Mouse (Mus musculus) limb, embryonic 13.5 days (tissue): Measurements from ENCODE around the gene Map3k20. TPM values are rescaled to one million over a fixed set of nuclear protein-coding genes. Genes with fewer than 3 reads are reported as not detected.

Experiments
- ATAC-seq: fragments of 200-750 bp; cut with Nextera tagmentation; 2 replicates; pipeline ENCODE4 v1.8.0; 2017; ENCODE audit warnings: low read depth, moderate number of reproducible peaks, moderate TSS enrichment; ENCODE audit not compliant: low FRiP score
- H3K27ac ChIP-seq: fragments of 300-500 bp; sonication (generic); 2 replicates; pipeline ENCODE4 v1.5.1; 2015; ENCODE audit warnings: inconsistent platforms, mild to moderate bottlenecking, moderate library complexity
- H3K27me3 ChIP-seq: fragments of 300-500 bp; sonication (generic); 2 replicates; pipeline ENCODE4 v1.6.1; 2015; ENCODE audit warnings: mild to moderate bottlenecking, inconsistent platforms
- H3K36me3 ChIP-seq: fragments of 300-500 bp; sonication (generic); 2 replicates; pipeline ENCODE4 v1.6.1; 2015; ENCODE audit warnings: inconsistent platforms, mild to moderate bottlenecking, moderate library complexity
- H3K4me1 ChIP-seq: fragments of 300-500 bp; sonication (generic); 2 replicates; pipeline ENCODE4 v1.6.1; 2015; ENCODE audit warnings: inconsistent platforms
- H3K4me2 ChIP-seq: fragments of 300-500 bp; sonication (generic); replicated peaks from 2 replicates; pipeline ENCODE4 v1.6.1; 2015; ENCODE audit warnings: inconsistent platforms, mild to moderate bottlenecking, moderate library complexity
- H3K4me3 ChIP-seq: fragments of 300-500 bp; sonication (generic); 2 replicates; pipeline ENCODE4 v1.5.1; 2015; ENCODE audit warnings: moderate library complexity, mild to moderate bottlenecking, inconsistent platforms
- H3K9ac ChIP-seq: fragments of 300-500 bp; sonication (generic); 2 replicates; pipeline ENCODE4 v1.6.1; 2015; ENCODE audit warnings: mild to moderate bottlenecking, inconsistent platforms
- H3K9me3 ChIP-seq: fragments of 300-500 bp; sonication (generic); 2 replicates; pipeline ENCODE4 v1.6.1; 2016; ENCODE audit warnings: inconsistent platforms
- WGBS: fragments of 180-500 bp; shearing (Covaris S2); methylation state at CpG from one replicate; pipeline ENCODE4 v1.1.7; 2015; 5-methylcytosine and 5-hydroxymethylcytosine counted together
- polyA plus RNA-seq: library from polyadenylated mRNA; unstranded; fragments of >200 nt; fragmentation: Nextera tagmentation; extraction: Ambion mirVana; gene quantifications from 2 replicates; pipeline ENCODE4 v1.2.1, GENCODE M21; 2015

Gene Map3k20
- 11.8 and 15.5 TPM in 2 replicates for polyA plus RNA-seq

DNA sequence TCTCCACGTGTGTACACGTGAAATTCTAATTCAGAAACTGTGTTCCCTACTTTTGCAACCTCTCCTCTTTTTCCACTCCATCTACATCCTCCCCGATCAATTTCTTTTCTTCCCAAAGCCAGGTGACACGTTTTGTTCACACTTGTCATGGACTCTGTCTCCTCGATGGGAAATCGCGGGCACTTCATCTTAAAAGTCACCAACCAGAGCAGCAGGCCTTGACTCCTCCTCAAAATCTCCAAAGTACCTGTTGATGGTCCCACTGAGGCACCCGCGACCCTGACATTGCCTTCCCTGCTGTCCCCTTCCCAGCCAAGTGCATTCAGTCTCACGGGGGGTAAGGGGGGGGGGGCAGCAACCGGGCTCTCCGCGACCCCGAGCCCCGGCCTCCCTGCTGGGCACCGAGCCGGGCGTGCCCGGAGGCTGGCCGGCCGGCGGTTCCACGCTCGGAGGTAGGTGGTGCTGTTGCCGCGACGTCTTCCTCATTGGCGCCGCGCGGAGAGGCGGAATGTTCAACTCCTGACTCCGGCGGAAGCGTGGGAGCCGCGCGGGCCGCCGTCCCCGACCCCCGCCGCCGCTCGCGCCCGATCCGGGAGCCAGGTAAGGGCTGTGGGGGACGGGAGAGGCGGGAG is at the start of gene Map3k20:
Map3k20 (plus strand) TSS at position 382 of the 632 bp plus-strand sequence.
- H3K9me3 ChIP-seq, result no peaks in the 10 kb centered on the region
- peaks cover 8% of the 10 kb centered on the region for H3K4me1 ChIP-seq
- no peak within 1 kb of the TSS for H3K27ac ChIP-seq
- no peaks in the 10 kb centered on the region; the same call in 1 of the 2 replicates for H3K27me3 ChIP-seq
- WGBS, result 2% methylated on average over 49 of the region's 50 CpGs
- no peaks in the 10 kb centered on the region for H3K36me3 ChIP-seq
- H3K9ac ChIP-seq, result peak within 1 kb of the TSS; percentile 93
- ATAC-seq, result peak; percentile 71
- H3K4me3 ChIP-seq, result peak within 1 kb of the TSS; percentile 85
- peak within 1 kb of the TSS; percentile 90 for H3K4me2 ChIP-seq

DNA sequence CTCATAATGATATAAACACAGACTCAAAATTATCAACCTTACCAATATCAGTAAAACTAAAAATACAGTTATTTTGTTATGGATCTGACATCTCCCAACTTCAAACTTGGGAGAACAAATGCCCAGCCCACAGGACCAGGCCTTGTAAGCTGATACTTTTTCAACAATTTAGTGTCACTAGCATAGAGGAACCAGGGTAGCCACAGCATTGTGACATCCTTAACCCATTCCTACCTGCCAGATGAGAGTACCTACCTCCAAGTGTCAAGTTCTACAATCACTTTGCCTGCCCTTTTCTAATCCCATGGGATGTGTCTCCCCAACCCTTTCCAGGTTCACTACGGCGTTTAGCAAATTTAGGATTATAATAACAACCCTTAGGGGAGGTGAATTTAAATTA is 47.0 kb upstream of the Map3k20 start:
- 0 out of 2 replicates have a peak overlapping the region, but pooled peaks have one; percentile 28 for H3K4me2 ChIP-seq
- H3K9ac ChIP-seq, result no peak overlapping the region
- H3K27ac ChIP-seq, result no peak overlapping the region
- H3K9me3 ChIP-seq, result no peaks in the 10 kb centered on the region
- ATAC-seq, result no peak
- no peaks in the 10 kb centered on the region for H3K36me3 ChIP-seq
- H3K27me3 ChIP-seq, result no peaks in the 10 kb centered on the region
- WGBS, result 45% methylated on average over 2 of the region's 2 CpGs
- peaks cover 62% of the 10 kb centered on the region for H3K4me1 ChIP-seq
- no peak overlapping the region for H3K4me3 ChIP-seq

DNA sequence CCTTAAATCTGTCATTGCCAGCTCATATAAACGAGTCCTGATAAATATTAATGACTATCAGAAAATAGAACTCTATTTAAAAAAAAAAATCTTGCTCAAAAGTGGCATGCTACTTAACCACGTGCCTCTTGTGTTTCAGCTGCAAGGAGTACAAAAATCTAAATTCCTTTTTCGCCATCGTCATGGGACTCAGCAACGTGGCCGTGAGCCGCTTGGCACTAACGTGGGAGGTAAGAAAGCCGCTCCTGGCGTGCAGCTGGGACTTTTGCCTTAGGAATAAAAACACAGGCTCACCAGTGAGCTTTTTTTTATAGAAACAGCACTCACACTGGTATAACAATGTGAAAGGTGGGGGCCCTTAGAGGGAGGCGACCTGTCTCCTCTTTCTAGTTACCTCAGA is 46.5 kb upstream of the Map3k20 start:
- Histone ChIP-seq H3K27me3 (no peaks in the 10 kb centered on the region), H3K27ac (peak overlapping the region; percentile 71), H3K9ac (no peak overlapping the region), H3K36me3 (no peaks in the 10 kb centered on the region), H3K4me1 (peaks cover 64% of the 10 kb centered on the region), H3K4me2 (peak overlapping the region; percentile 28; the same call in 1 of the 2 replicates), H3K9me3 (no peaks in the 10 kb centered on the region), H3K4me3 (no peak overlapping the region)
- ATAC-seq, result no peak
- WGBS, result 30% methylated on average over 11 of the region's 11 CpGs

DNA sequence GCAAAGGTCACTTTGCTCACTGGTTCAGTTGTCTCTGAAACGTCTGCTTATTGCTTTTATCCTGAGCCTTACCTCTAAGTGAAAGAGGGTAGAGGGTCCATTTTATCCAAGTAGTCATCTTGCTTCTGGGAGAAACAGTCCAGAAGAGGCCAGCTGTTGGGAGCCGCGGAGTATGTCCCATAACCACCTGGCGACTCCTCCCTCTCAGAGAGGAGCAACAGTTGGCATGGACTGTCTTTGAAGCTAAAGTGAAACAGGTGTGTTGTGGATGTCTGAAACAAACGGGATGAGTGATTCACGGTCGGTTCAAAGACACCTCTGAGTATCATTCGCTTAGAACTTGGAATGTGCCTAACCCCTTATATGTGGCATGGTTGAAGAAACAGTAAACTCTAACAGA is 46.0 kb upstream of the Map3k20 start:
- 61% methylated on average over 8 of the region's 8 CpGs for WGBS
- peak overlapping the region; percentile 28; the same call in 1 of the 2 replicates for H3K4me2 ChIP-seq
- H3K27me3 ChIP-seq, result no peaks in the 10 kb centered on the region
- no peak overlapping the region for H3K9ac ChIP-seq
- H3K36me3 ChIP-seq, result no peaks in the 10 kb centered on the region
- H3K4me1 ChIP-seq, result peaks cover 60% of the 10 kb centered on the region
- H3K4me3 ChIP-seq, result no peak overlapping the region
- no peaks in the 10 kb centered on the region for H3K9me3 ChIP-seq
- no peak for ATAC-seq
- H3K27ac ChIP-seq, result peak overlapping the region; percentile 71

DNA sequence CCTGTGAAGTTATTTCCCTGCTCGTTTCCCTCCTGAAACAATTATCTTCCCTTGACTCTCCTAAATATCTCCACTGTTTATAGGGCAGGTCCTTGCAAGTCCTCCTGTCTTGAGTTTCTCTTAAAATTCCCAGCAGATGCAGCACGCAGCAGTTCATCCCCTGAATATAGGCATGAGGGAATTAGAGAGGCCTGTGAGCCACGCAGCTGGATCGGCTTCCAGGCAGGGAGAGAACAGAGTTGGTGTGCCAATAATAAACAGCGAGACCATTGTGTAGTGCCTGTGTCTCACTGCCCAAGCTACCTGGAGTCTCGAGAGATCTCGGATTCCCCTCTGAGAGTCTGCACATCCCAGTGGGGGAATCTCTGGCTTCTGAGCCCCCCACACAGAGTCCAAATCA is 45.4 kb upstream of the Map3k20 start:
- no peaks in the 10 kb centered on the region for H3K27me3 ChIP-seq

DNA sequence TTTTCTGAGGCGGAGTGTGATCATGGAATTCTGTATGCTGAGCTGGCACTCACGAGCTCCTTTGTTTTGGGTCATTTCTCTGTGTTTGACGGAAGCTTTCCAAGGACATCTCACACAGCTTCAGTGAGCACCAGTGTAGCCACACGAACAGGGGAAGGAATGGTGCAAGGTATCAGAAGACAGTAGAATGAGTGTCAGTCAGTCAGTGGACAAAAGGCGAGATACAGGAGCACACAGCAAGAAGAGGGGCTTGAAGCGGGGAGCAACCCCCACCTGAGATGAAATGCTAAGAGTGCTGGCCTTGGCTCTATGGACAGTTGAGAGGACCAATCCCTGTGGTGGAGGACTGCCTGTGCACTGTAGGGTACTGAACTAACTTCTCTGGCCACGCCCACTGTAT is 44.7 kb upstream of the Map3k20 start:
- Histone ChIP-seq H3K4me2 (no peak overlapping the region), H3K4me3 (no peak overlapping the region), H3K9ac (no peak overlapping the region), H3K27me3 (no peaks in the 10 kb centered on the region), H3K9me3 (no peaks in the 10 kb centered on the region), H3K36me3 (no peaks in the 10 kb centered on the region), H3K4me1 (peaks cover 54% of the 10 kb centered on the region), H3K27ac (peak overlapping the region; percentile 71; the same call in 1 of the 2 replicates)
- WGBS, result 84% methylated on average over 7 of the region's 7 CpGs
- no peak for ATAC-seq

More for the DNA sequence above, 45.4 kb upstream of the Map3k20 start:
- ATAC-seq, result no peak
- H3K27ac ChIP-seq, result peak overlapping the region; percentile 71; the same call in 1 of the 2 replicates
- H3K36me3 ChIP-seq, result no peaks in the 10 kb centered on the region
- WGBS, result 24% methylated on average over 7 of the region's 7 CpGs
- H3K4me1 ChIP-seq, result peaks cover 60% of the 10 kb centered on the region
- no peak overlapping the region for H3K4me2 ChIP-seq
- no peak overlapping the region for H3K4me3 ChIP-seq
- H3K9me3 ChIP-seq, result no peaks in the 10 kb centered on the region
- no peak overlapping the region for H3K9ac ChIP-seq

DNA sequence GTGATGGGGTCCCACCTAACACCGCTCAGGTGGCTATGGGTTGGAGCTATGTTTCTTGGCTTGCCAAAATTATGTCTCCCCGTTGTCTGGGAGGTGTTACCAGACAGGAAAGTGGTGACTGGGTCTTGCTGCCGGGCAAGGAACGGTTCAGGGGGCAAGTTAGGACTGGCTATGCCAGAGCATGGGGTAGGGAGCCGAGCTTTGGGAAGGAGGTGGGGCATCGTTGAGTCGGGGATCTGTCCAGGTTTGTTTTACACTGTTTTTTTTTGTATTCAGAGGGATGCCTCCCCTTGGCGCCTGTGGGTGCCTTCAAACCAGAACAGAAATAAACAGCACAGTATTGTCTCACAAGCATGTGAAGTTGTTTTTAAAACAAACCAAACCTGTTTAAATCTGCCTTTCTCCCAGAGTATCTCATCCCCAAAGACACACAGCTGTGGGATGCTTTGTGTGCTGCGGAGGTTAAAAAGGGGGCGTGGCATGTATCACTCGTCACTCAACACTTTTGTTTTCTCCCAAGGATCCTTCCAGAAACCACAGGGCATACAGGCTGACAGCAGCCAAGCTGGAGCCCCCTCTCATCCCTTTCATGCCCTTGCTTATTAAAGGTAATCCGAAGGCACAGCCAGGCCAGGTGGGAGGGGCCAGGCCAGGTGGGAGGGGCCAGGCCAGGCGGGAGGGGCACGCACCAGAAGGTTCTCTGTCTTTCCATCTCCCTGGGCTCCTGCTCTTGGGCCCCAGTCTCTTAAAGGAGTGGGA is 43.5 kb upstream of the Map3k20 start:
- peaks cover 50% of the 10 kb centered on the region for H3K4me1 ChIP-seq
- H3K9me3 ChIP-seq, result no peaks in the 10 kb centered on the region
- H3K4me2 ChIP-seq, result peak overlapping the region; percentile 41
- no peak overlapping the region for H3K4me3 ChIP-seq
- 47% methylated on average over 14 of the region's 14 CpGs for WGBS
- ATAC-seq, result peak; percentile 49; the same call in 1 of the 2 replicates
- no peak overlapping the region for H3K27ac ChIP-seq
- no peaks in the 10 kb centered on the region for H3K36me3 ChIP-seq
- no peak overlapping the region for H3K9ac ChIP-seq
- no peaks in the 10 kb centered on the region for H3K27me3 ChIP-seq

DNA sequence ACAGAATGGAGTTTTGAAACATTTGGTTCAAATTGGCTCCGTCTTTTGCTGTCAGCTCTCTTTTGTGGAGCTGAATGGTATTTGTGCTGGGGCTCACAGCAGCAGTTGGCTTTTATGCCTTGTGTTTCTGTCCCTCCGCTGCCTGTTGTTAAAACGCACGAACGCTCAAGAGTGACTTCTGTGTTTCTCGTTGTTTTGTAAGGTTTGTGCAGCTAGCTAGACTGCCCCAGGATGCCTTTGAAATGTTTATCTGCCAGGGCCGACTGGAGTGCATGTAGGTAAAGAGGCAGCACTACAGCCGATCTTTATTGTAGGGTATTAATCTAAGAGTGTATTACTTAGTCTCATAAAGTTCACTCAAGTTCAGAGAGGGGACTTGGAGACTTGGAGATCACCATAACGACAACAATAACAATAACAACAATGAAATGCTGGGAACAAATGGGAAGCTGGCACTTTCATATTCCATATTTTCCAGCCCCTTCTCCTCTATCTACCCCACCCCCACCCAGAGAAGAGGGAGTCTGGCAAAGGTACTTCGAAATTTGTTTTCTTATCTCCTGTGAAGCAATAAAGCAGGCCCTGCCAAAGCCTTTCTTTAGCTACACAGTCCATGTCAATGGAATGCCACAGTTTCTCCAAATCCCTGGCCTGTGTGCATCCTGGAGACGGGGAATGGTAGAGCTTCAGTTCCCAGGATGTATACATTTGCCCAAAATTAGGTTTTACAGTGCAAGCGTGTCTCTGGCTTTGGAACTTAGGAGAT is 42.3 kb upstream of the Map3k20 start:
- ATAC-seq, result no peak
- Histone ChIP-seq H3K4me3 (no peak overlapping the region), H3K27me3 (no peaks in the 10 kb centered on the region), H3K27ac (no peak overlapping the region), H3K9ac (no peak overlapping the region), H3K36me3 (no peaks in the 10 kb centered on the region), H3K4me2 (peak overlapping the region; percentile 24; the same call in 1 of the 2 replicates), H3K9me3 (no peaks in the 10 kb centered on the region), H3K4me1 (peaks cover 50% of the 10 kb centered on the region)
- WGBS, result 41% methylated on average over 12 of the region's 12 CpGs

DNA sequence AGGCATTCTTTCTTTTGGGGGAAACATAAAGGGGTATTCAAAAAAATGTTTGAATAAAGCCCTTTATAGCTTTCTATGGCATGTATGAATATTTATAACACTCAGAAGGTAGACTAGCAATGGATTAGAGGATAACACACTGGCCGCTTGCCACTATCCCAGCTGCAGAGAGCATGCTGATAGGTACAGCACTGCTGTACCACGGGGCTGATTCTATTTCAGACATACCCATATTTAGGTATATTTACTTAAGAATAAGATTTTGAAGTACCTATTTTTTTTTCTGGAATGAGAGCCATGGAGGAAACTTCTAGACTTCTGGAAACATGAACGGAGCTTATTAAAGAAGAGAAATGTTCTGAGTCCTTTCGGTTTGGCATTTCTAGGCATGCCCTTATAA is 39.8 kb upstream of the Map3k20 start:
- Histone ChIP-seq H3K4me3 (no peak overlapping the region), H3K9me3 (no peaks in the 10 kb centered on the region), H3K9ac (no peak overlapping the region), H3K27me3 (no peaks in the 10 kb centered on the region), H3K27ac (no peak overlapping the region), H3K4me2 (no peak overlapping the region), H3K36me3 (no peaks in the 10 kb centered on the region), H3K4me1 (peaks cover 34% of the 10 kb centered on the region)
- ATAC-seq, result no peak
- 68% methylated on average over 4 of the region's 4 CpGs for WGBS

DNA sequence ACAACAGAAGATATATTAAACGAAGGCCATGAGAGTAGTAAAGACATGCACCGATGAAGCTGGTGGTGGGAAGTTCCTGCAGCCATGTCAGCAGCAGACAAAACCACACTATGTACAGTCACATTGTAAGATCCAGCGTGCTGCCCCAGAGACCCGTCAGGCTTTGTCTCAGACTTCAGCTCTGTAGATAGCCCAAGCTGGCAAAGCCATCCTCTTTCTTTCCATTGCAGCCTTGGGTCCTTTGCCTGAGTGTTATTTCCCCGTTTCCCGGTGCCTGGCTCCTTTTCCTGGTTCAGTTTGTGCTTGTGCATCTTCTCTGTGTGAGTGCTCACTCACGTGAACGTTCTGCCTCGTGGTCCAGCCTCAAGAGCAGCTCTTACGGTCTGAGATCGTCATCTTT is 39.1 kb upstream of the Map3k20 start:
- Histone ChIP-seq H3K36me3 (no peaks in the 10 kb centered on the region), H3K27ac (no peak overlapping the region), H3K9me3 (no peaks in the 10 kb centered on the region), H3K4me2 (no peak overlapping the region), H3K4me3 (no peak overlapping the region), H3K9ac (no peak overlapping the region), H3K4me1 (peaks cover 28% of the 10 kb centered on the region), H3K27me3 (no peaks in the 10 kb centered on the region)
- 84% methylated on average over 11 of the region's 11 CpGs for WGBS
- ATAC-seq, result no peak

DNA sequence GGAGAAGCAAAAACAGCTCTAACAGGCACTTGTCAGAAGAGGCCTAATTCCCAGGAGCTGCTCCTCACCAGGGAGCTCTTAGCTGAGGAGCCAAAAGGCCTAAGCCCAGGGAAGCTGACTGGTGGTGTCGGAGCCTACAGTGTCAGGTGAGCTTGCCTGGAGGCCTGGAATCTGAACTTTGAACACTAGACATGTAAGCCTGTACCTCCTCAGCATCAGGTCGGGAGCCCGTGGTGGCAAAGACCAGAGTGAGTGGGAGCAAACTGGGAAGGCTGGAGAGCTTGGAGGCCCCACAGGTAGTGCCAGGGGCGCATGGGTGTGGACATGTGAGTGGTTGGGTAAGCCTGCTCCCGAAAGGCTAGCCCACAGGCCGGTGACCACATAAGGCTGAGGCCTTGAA is 37.6 kb upstream of the Map3k20 start:
- Histone ChIP-seq H3K9me3 (no peaks in the 10 kb centered on the region), H3K4me3 (no peak overlapping the region), H3K27me3 (no peaks in the 10 kb centered on the region), H3K4me2 (no peak overlapping the region), H3K36me3 (no peaks in the 10 kb centered on the region), H3K9ac (no peak overlapping the region), H3K27ac (no peak overlapping the region), H3K4me1 (peaks cover 22% of the 10 kb centered on the region)
- 91% methylated on average over 6 of the region's 6 CpGs for WGBS
- no peak for ATAC-seq
